Mouse (Mus musculus) forebrain, embryonic 12.5 days (tissue): ENCODE results near the gene Orai2. TPM values are rescaled to one million over a fixed set of nuclear protein-coding genes. Genes with fewer than 3 reads are reported as not detected.
"Not testable (repeated sequence)": the region's sequence is repeated elsewhere in the genome, so short reads cannot be mapped to it uniquely, and the experiment has no call there.

Experiments used
- ATAC-seq: fragments of 200-750 bp; cut with Nextera tagmentation; 2 replicates; pipeline ENCODE4 v1.8.0; 2017; ENCODE audit warnings: moderate TSS enrichment; ENCODE audit not compliant: low FRiP score
- H3K27ac ChIP-seq: fragments of 300-500 bp; sonication (generic); 2 replicates; pipeline ENCODE4 v1.5.1; 2016; ENCODE audit warnings: mild to moderate bottlenecking
- H3K27me3 ChIP-seq: fragments of 300-500 bp; sonication (generic); 2 replicates; pipeline ENCODE4 v1.6.1; 2016; ENCODE audit warnings: mild to moderate bottlenecking
- H3K36me3 ChIP-seq: fragments of 300-500 bp; sonication (generic); replicated peaks from 2 replicates; pipeline ENCODE4 v1.6.1; 2016; ENCODE audit warnings: mild to moderate bottlenecking
- H3K4me1 ChIP-seq: fragments of 300-500 bp; sonication (generic); 2 replicates; pipeline ENCODE4 v1.6.1; 2016
- H3K4me2 ChIP-seq: fragments of 300-500 bp; sonication (generic); 2 replicates; pipeline ENCODE4 v1.6.1; 2016; ENCODE audit warnings: mild to moderate bottlenecking, moderate library complexity
- H3K4me3 ChIP-seq: fragments of 300-500 bp; sonication (generic); replicated peaks from 2 replicates; pipeline ENCODE4 v1.5.1; 2016; ENCODE audit warnings: mild to moderate bottlenecking
- H3K9ac ChIP-seq: fragments of 300-500 bp; sonication (generic); 2 replicates; pipeline ENCODE4 v1.6.1; 2016; ENCODE audit warnings: mild to moderate bottlenecking
- H3K9me3 ChIP-seq: fragments of 300-500 bp; sonication (generic); 2 replicates; pipeline ENCODE4 v1.6.1; 2016
- WGBS: fragments of 180-500 bp; shearing (Covaris S2); methylation state at CpG from one replicate; pipeline ENCODE4 v1.1.7; 2016; 5-methylcytosine and 5-hydroxymethylcytosine counted together
- polyA plus RNA-seq: library from polyadenylated mRNA; unstranded; fragments of >200 nt; fragmentation: Nextera tagmentation; extraction: Ambion mirVana; gene quantifications from 2 replicates; pipeline ENCODE4 v1.2.1, GENCODE M21; 2016

Gene Orai2
- polyA plus RNA-seq, 1 experiment from 2014 or later, result 14.7 TPM

DNA sequence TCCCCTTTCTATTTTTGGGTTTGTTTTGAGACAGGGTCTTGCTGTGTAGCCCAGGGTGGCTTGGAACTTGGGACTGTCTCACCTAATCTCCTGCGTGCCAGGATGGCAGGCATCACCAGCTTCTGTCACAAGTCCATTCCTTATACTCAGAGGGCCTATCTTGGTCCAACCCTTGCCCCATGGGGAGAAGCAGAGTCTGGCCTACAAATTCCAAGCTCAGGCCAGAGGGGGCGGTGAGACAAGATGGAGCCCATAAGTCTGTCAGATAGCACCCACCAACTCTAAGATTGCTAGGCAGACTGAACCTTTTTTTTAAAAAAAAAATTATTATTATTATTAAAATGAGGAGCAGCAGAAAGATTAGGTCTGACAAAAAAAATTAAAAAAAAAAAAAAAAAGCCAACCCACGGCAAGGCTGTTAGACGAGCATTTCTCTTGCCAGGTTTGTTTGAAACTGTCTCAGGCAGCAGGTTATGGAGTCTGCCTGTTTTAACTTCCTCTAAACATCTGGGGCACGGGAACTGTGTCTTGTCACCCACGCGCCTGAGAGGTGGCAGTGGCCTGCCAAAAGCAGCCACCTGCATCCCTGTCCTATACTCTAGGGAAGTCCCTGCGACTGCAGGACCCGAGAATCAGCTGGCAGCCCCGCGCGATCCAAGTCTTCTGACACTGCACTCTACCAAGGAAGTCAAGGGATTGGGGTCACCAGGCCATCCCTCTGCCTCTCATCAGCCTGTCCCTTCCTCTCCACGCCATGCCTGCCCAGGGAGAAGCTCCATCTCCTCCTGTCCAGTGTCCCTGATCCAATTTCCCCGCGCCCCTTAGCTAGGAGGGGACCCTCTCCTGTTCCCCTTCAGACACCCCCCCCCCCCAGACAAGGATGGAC lies 644 bp downstream of the Orai2 start:
- Histone ChIP-seq H3K4me3 (peak overlapping the region; percentile 57), H3K4me1 (peaks cover 15% of the 10 kb centered on the region), H3K27ac (no peak overlapping the region), H3K36me3 (0 out of 2 replicates have a peak, but pooled peaks cover 3% of the 10 kb centered on the region), H3K4me2 (peak overlapping the region; percentile 92), H3K9me3 (peaks cover 5% of the 10 kb centered on the region; the same call in 1 of the 2 replicates), H3K9ac (peak overlapping the region; percentile 77), H3K27me3 (peaks cover 15% of the 10 kb centered on the region)
- no peak; the same call in 1 of the 2 replicates for ATAC-seq
- 15% methylated on average over 15 of the region's 15 CpGs for WGBS

DNA sequence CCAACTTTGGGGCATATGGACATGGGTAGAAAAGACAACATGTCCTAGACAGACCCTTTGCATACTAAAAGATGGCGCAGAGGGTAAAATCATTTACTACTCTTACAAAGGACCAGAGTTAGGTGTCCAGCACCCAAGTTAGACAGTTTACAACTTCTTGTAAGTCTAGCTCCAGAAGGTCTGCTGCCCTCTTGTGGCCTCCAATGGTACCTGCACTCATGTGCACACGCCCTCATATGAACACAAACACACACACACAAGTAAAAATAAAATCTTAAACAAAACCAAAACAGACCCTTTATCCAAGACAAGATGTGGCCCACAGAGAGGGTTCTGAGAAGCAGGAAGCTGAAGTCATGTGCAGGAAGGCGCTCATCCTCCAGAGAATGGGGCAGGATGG lies 2.4 kb downstream of the Orai2 start:
- Histone ChIP-seq H3K4me1 (peaks cover 15% of the 10 kb centered on the region), H3K27me3 (peaks cover 15% of the 10 kb centered on the region), H3K9me3 (peaks cover 5% of the 10 kb centered on the region; the same call in 1 of the 2 replicates), H3K4me2 (no peak overlapping the region), H3K27ac (no peak overlapping the region), H3K36me3 (0 out of 2 replicates have a peak, but pooled peaks cover 3% of the 10 kb centered on the region), H3K9ac (no peak overlapping the region), H3K4me3 (no peak overlapping the region)
- no peak for ATAC-seq
- WGBS, result 96% methylated on average over 3 of the region's 3 CpGs

DNA sequence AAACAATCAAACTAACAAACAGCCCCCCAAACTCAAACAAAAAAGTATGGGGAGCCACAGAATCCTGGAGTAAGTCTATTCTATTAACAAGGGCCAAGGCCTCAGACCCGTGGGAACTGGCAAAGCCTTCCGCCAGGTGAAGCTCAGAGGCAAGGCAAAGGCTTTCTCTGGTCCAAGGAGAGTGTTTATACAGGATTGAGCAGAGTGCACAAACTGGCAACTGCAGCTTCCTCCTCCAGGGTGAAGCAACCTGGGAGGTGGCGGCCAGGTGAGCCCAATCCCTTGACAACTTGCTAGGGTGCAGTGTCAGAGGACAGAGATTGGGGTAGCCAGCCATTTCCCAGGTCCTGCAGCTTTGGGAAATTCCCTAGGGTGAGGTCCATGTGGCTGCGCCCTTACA lies 3.2 kb downstream of the Orai2 start:
- H3K4me2 ChIP-seq, result no peak overlapping the region

GRCm38 (mm10) chr5:136165246-136165645 lies 5.3 kb downstream of the Orai2 start:
- no peaks in the 10 kb centered on the region for H3K27me3 ChIP-seq
- H3K36me3 ChIP-seq, result 0 out of 2 replicates have a peak, but pooled peaks cover 3% of the 10 kb centered on the region
- peaks cover 5% of the 10 kb centered on the region; the same call in 1 of the 2 replicates for H3K9me3 ChIP-seq
- H3K9ac ChIP-seq, result no peak overlapping the region
- H3K4me2 ChIP-seq, result no peak overlapping the region
- 83% methylated on average over 8 of the region's 8 CpGs for WGBS
- ATAC-seq, result no peak
- H3K4me3 ChIP-seq, result no peak overlapping the region
- no peak overlapping the region for H3K27ac ChIP-seq
- 0 out of 2 replicates have a peak, but pooled peaks cover 4% of the 10 kb centered on the region for H3K4me1 ChIP-seq

More for the DNA sequence above, 3.2 kb downstream of the Orai2 start:
- 91% methylated on average over 4 of the region's 4 CpGs for WGBS
- Histone ChIP-seq H3K36me3 (0 out of 2 replicates have a peak, but pooled peaks cover 3% of the 10 kb centered on the region), H3K9ac (no peak overlapping the region), H3K27ac (no peak overlapping the region), H3K9me3 (peaks cover 5% of the 10 kb centered on the region; the same call in 1 of the 2 replicates), H3K27me3 (peaks cover 10% of the 10 kb centered on the region), H3K4me3 (no peak overlapping the region), H3K4me1 (peaks cover 15% of the 10 kb centered on the region)
- no peak for ATAC-seq

DNA sequence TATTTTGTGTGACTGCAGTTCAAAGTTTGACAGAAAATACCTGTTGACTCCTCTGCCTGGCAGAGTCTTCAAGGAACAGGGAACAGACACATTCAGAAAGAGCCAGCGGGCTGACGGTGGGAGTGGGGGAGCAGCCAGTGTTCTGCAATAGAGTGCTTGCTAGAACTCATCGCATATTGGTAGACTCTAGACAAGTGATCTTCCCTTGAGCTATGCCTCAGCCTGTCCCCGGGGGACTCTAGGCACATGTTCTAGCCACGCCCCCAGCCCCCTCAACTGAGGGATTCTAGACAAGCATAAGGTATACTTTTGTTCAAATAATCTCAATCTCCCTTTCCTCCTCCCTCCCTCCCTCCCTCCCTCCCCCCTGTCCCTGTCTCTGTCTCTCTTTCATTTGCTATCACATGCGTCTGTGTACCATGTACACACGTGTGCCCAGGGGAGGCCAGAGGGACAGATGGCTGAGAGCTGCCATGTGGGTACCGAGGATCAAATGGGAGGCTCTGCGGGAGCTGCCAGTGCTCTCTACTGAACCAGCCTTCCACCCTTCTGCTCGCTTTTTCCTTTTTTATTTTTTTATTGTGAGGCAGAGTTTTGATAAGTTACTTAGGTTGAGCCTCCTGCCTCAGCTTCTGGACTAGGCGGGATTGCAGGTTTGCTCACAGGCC lies 6.6 kb downstream of the Orai2 start:
- Histone ChIP-seq H3K4me1 (no peaks in the 10 kb centered on the region), H3K9me3 (peaks cover 5% of the 10 kb centered on the region; the same call in 1 of the 2 replicates), H3K36me3 (0 out of 2 replicates have a peak, but pooled peaks cover 3% of the 10 kb centered on the region), H3K9ac (no peak overlapping the region), H3K4me2 (no peak overlapping the region), H3K27me3 (no peaks in the 10 kb centered on the region), H3K4me3 (no peak overlapping the region), H3K27ac (no peak overlapping the region)
- no peak for ATAC-seq
- WGBS, result 86% methylated on average over 11 of the region's 11 CpGs

GRCm38 (mm10) chr5:136160084-136160483 lies 10.4 kb downstream of the Orai2 start:
- ATAC-seq, H3K4me1 ChIP-seq, H3K27me3 ChIP-seq, H3K36me3 ChIP-seq, H3K4me2 ChIP-seq, H3K4me3 ChIP-seq, H3K9ac ChIP-seq, H3K9me3 ChIP-seq, H3K27ac ChIP-seq: not testable (repeated sequence)
- 93% methylated on average over 11 of the region's 12 CpGs for WGBS

DNA sequence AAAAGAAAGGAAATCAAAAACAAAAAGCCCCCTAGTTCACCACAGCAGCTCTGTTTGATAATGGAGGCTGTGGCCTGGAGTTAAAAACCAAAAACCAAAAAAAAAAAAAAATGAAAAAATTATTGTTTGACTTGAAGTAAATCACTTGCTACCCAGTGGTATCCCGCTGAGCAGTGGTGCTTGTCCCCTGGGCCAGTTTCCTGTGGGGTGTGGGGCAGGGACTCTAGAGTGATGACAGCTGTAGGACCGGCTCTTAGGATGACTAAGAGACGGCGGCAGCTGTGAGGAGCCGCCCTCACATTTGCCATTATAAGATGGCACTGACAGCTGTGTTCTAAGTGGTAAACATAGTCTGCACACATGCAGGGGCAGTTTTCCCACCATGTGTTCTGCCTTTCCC lies 15.1 kb downstream of the Orai2 start:
- H3K36me3 ChIP-seq, result no peaks in the 10 kb centered on the region
- no peak overlapping the region for H3K27ac ChIP-seq
- no peaks in the 10 kb centered on the region for H3K4me1 ChIP-seq
- H3K4me2 ChIP-seq, result no peak overlapping the region
- no peaks in the 10 kb centered on the region for H3K9me3 ChIP-seq
- no peak overlapping the region for H3K4me3 ChIP-seq
- 91% methylated on average over 5 of the region's 5 CpGs for WGBS
- no peaks in the 10 kb centered on the region for H3K27me3 ChIP-seq
- no peak for ATAC-seq
- no peak overlapping the region for H3K9ac ChIP-seq

DNA sequence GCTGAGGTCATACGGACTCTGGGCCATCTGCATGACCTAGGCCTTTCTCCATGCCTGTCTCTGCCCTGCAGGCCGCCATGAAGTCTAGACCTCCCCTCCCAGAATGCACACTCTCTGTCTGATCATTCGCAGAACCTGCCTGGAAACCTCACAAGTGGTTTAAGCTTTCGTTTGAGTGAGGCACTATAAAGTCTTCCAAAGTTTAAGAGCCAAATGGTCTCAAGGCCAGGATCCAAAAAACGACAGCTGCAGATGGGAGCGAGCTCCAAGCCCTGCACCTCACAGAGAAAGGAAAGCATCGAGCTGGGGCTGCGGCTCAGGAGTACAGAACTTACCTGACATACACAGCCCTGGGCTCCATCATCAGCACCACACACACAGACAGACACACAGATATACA lies 18.1 kb downstream of the Orai2 start:
- 85% methylated on average over 8 of the region's 8 CpGs for WGBS
- H3K4me1 ChIP-seq, result no peaks in the 10 kb centered on the region
- H3K27ac ChIP-seq, result no peak overlapping the region
- H3K9me3 ChIP-seq, result no peaks in the 10 kb centered on the region
- no peaks in the 10 kb centered on the region for H3K36me3 ChIP-seq
- no peaks in the 10 kb centered on the region for H3K27me3 ChIP-seq
- H3K4me3 ChIP-seq, result no peak overlapping the region
- no peak overlapping the region for H3K4me2 ChIP-seq
- ATAC-seq, result no peak
- H3K9ac ChIP-seq, result no peak overlapping the region

DNA sequence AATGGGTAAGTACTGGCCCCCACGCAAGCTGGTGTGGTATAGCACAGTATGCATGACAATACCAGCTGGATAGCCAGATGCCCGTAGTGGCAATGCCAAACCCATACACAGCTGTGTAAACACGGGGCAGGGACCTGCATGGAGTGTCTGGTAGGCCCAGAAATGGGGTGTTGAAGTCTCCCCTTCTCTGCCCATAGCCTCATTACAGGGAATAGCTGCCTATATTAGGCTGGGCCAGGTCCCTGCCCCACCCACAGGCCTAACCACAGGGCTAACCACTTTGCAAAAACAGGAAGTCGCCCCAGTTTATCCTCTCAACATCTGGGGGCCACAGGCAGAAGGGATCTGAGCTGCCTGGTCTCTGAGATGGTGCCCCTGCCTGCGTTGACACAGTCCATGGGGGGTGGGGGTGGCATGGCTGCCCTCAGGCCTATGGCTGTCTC lies 21.4 kb downstream of the Orai2 start:
- not testable (repeated sequence) for H3K4me1 ChIP-seq, H3K9me3 ChIP-seq, H3K4me3 ChIP-seq, H3K27me3 ChIP-seq, H3K27ac ChIP-seq, ATAC-seq, H3K4me2 ChIP-seq, H3K36me3 ChIP-seq, H3K9ac ChIP-seq
- 84% methylated on average over 5 of the region's 5 CpGs for WGBS

- no peak for ATAC-seq
- Histone ChIP-seq H3K27me3 (no peaks in the 10 kb centered on the region), H3K36me3 (no peaks in the 10 kb centered on the region), H3K4me3 (no peak overlapping the region), H3K9ac (no peak overlapping the region), H3K4me2 (no peak overlapping the region), H3K9me3 (peaks cover 6% of the 10 kb centered on the region; the same call in 1 of the 2 replicates), H3K4me1 (no peaks in the 10 kb centered on the region), H3K27ac (no peak overlapping the region)
- 76% methylated on average over 8 of the region's 8 CpGs for WGBS
These were observed 22.8 kb downstream of the Orai2 start for GRCm38 (mm10) chr5:136147704-136148103.

- H3K9me3 ChIP-seq, result peaks cover 6% of the 10 kb centered on the region; the same call in 1 of the 2 replicates
- H3K4me1 ChIP-seq, result no peaks in the 10 kb centered on the region
- no peaks in the 10 kb centered on the region for H3K27me3 ChIP-seq
- H3K4me2 ChIP-seq, result no peak overlapping the region
- 100% methylated on average over 1 of the region's 1 CpGs for WGBS
- no peak overlapping the region for H3K27ac ChIP-seq
- H3K36me3 ChIP-seq, result peaks cover 5% of the 10 kb centered on the region
- no peak for ATAC-seq
- H3K9ac ChIP-seq, result no peak overlapping the region
- H3K4me3 ChIP-seq, result no peak overlapping the region
These were observed 23.6 kb downstream of the Orai2 start for GRCm38 (mm10) chr5:136146936-136147335.
